Mouse (Mus musculus) midbrain, embryonic 10.5 days (tissue): Measurements from ENCODE around the gene Crisp3. TPM values are rescaled to one million over a fixed set of nuclear protein-coding genes. Genes with fewer than 3 reads are reported as not detected.
"Not testable (repeated sequence)": the region's sequence is repeated elsewhere in the genome, so short reads cannot be mapped to it uniquely, and the experiment has no call there.

Source experiments
- DNase-seq: peaks from one replicate; pipeline ENCODE4 v3.0.0-alpha.2; 2017; ENCODE audit warnings: low spot score
- H3K27ac ChIP-seq: fragments of 300-500 bp; sonication (generic); replicated peaks from 2 replicates; pipeline ENCODE4 v1.5.1; 2016; ENCODE audit warnings: mild to moderate bottlenecking
- H3K27me3 ChIP-seq: fragments of 300-500 bp; sonication (generic); 2 replicates; pipeline ENCODE4 v1.6.1; 2016; ENCODE audit warnings: low read depth, mild to moderate bottlenecking; ENCODE audit not compliant: poor library complexity, severe bottlenecking
- H3K36me3 ChIP-seq: fragments of 300-500 bp; sonication (generic); 2 replicates; pipeline ENCODE4 v1.6.1; 2016; ENCODE audit warnings: mild to moderate bottlenecking, moderate library complexity
- H3K4me1 ChIP-seq: fragments of 300-500 bp; sonication (generic); 2 replicates; pipeline ENCODE4 v1.6.1; 2016
- H3K4me3 ChIP-seq: fragments of 300-500 bp; sonication (generic); 2 replicates; pipeline ENCODE4 v1.5.1; 2016; ENCODE audit warnings: mild to moderate bottlenecking, moderate library complexity
- H3K9me3 ChIP-seq: fragments of 300-500 bp; sonication (generic); replicated peaks from 2 replicates; pipeline ENCODE4 v1.6.1; 2016; ENCODE audit warnings: mild to moderate bottlenecking
- WGBS: fragments of 180-500 bp; shearing (Covaris S2); methylation state at CpG from one replicate; pipeline ENCODE4 v1.1.7; 2016; 5-methylcytosine and 5-hydroxymethylcytosine counted together
- polyA plus RNA-seq: library from polyadenylated mRNA; unstranded; fragments of >200 nt; fragmentation: Nextera tagmentation; extraction: Ambion mirVana; gene quantifications from 2 replicates; pipeline ENCODE4 v1.2.1, GENCODE M21; 2016

Gene Crisp3
- polyA plus RNA-seq = not detected in 2 replicates

DNA sequence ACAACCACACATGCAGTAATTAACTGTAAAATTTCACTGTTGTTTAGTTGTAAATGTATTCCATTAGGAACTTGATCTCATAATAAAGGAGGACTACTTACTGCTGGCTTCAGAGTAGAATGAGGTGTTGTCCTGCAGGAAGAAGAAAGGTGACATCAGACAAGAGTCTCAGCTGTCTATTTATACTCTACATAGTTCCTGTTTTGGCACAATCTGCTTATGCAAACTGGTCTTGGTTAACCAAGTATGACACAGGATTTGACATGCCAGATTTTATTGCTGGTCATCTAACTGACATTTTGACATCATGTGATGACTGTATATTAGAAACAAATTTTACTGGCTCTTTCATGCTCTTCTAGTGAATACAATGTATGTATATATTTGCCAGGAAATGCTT is at the start of gene Crisp3:
Gene Crisp3 (minus strand): TSS at position 154 of the 400 bp plus-strand sequence.
- Histone ChIP-seq H3K4me1 (no peaks in the 10 kb centered on the region), H3K4me3 (no peak within 1 kb of the TSS), H3K36me3 (no peaks in the 10 kb centered on the region), H3K27me3 (no peaks in the 10 kb centered on the region), H3K27ac (no peak within 1 kb of the TSS), H3K9me3 (no peaks in the 10 kb centered on the region)
- DNase-seq = no peak

- Histone ChIP-seq H3K9me3 (no peaks in the 10 kb centered on the region), H3K27ac (no peak overlapping the region), H3K36me3 (no peaks in the 10 kb centered on the region), H3K4me1 (no peaks in the 10 kb centered on the region), H3K27me3 (no peaks in the 10 kb centered on the region), H3K4me3 (no peak overlapping the region)
- WGBS = 72% methylated on average over 2 of the region's 2 CpGs
- no peak for DNase-seq
Measured at GRCm38 (mm10) chr17:40285435-40285834, 43.3 kb upstream of the Crisp3 start.

DNA sequence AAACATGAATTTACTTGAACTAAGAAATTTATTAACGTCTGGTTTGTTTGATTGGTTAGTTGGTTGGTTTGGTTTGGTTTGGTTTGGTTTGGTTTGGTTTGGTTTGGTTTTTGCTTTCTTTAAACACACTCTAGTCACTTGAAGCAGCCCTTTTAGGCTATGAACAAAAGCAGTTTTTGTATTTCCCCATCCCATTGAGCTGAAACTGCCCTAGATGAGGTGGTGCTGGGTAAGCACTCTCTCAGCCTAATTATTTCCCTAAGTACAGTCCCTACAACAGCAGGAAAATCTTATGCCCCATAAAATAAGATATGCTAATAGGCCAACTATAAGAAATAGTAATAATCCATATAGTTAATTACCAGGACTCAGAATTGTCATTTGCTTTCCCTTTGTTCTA is 33.4 kb upstream of the Crisp3 start:
- H3K4me1 ChIP-seq = no peaks in the 10 kb centered on the region
- no peak for DNase-seq
- no peak overlapping the region for H3K27ac ChIP-seq
- WGBS = 83% methylated on average over 1 of the region's 1 CpGs
- no peaks in the 10 kb centered on the region for H3K27me3 ChIP-seq
- no peaks in the 10 kb centered on the region for H3K9me3 ChIP-seq
- H3K4me3 ChIP-seq = no peak overlapping the region
- no peaks in the 10 kb centered on the region for H3K36me3 ChIP-seq

DNA sequence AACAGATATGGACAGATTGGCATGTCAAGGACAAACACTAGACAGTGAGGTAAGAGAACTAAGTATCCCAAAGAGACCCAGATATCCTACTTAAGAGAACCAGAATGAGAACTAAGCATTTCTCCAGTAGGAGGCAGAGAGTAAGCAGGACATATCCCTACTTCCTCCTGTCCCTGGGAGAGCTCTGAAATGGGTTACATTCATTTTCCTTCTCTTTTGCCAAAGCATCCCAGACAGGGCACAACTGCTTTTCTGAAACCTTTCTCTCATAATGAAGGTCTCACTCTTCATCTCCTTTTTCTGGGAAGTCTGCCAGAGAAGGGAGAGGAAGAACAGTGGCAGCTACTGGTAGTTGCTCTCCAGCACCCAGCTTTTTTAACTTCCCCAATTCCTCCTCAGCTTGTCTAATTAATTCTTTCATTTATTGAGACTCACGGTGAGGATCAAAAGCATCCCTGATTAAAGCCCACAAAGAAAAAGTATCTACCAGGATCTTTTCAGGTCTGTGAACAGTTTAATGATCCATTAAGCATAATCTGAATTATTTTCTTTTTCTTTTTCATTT is 32.9 kb upstream of the Crisp3 start:
- Histone ChIP-seq H3K27me3 (no peaks in the 10 kb centered on the region), H3K9me3 (no peaks in the 10 kb centered on the region), H3K27ac (no peak overlapping the region), H3K36me3 (no peaks in the 10 kb centered on the region), H3K4me1 (no peaks in the 10 kb centered on the region), H3K4me3 (no peak overlapping the region)
- 46% methylated on average over 1 of the region's 1 CpGs for WGBS
- no peak for DNase-seq

GRCm38 (mm10) chr17:40252487-40252886 is 10.4 kb upstream of the Crisp3 start:
- no peaks in the 10 kb centered on the region for H3K36me3 ChIP-seq
- H3K4me3 ChIP-seq = no peak overlapping the region
- no peaks in the 10 kb centered on the region for H3K9me3 ChIP-seq
- H3K4me1 ChIP-seq = no peaks in the 10 kb centered on the region
- DNase-seq = no peak
- no peak overlapping the region for H3K27ac ChIP-seq
- H3K27me3 ChIP-seq = no peaks in the 10 kb centered on the region
- WGBS = 79% methylated on average over 1 of the region's 1 CpGs

- Histone ChIP-seq H3K4me3 (no peak within 1 kb of the TSS), H3K27me3 (no peaks in the 10 kb centered on the region), H3K4me1 (no peaks in the 10 kb centered on the region), H3K9me3 (no peaks in the 10 kb centered on the region), H3K27ac (no peak within 1 kb of the TSS), H3K36me3 (no peaks in the 10 kb centered on the region)
- 77% methylated on average over 4 of the region's 4 CpGs for WGBS
- DNase-seq = no peak
Measured at GRCm38 (mm10) chr17:40208540-40208939, 33.5 kb downstream of the Crisp3 start, which contains the start of gene Pgk2. Pgk2 (minus strand) TSS chr17:40208640.

GRCm38 (mm10) chr17:40201803-40202202 is 40.3 kb downstream of the Crisp3 start:
- H3K9me3 ChIP-seq, DNase-seq, H3K27ac ChIP-seq, H3K36me3 ChIP-seq, H3K27me3 ChIP-seq, H3K4me1 ChIP-seq, H3K4me3 ChIP-seq: not testable (repeated sequence)

DNA sequence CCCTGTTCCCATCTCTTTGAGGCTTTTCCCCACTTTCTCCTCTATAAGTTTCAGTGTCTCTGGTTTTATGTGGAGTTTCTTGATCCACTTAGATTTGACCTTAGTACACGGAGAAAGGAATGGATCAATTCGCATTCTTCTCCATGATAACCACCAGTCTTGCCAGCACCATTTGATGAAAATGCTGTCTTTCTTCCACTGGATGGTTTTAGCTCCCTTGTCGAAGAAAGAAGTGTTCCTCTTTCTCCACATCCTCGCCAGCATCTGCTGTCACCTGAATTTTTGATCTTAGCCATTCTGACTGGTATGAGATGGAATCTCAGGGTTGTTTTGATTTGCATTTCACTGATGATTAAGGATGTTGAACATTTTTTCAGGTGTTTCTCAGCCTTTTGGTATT is 51.9 kb downstream of the Crisp3 start:
- not testable (repeated sequence) for H3K27me3 ChIP-seq, DNase-seq, H3K4me3 ChIP-seq, H3K9me3 ChIP-seq, H3K36me3 ChIP-seq, H3K4me1 ChIP-seq, H3K27ac ChIP-seq
- 82% methylated on average over 4 of the region's 4 CpGs for WGBS

Other genes with a start within 250 kb of the Crisp3 start
- not detected in 2 replicates for gene AC192777.2, start 146.8 kb downstream of the Crisp3 start, polyA plus RNA-seq
- not detected in 2 replicates for gene Pgk2, start 33.6 kb downstream of the Crisp3 start, polyA plus RNA-seq
- gene Crisp1, start 76.9 kb upstream of the Crisp3 start, polyA plus RNA-seq = not detected in 2 replicates